Mouse (Mus musculus) MEL (cell line): Measurements from ENCODE around the gene Slc35e3.

Source experiments
- CHD1 ChIP-seq: IDR thresholded peaks from 2 replicates; pipeline ENCODE4 v1.6.1; 2012; ENCODE audit warnings: low read depth, mild to moderate bottlenecking, inconsistent platforms, low read length, improper control_type of control experiment
- CTCF ChIP-seq, 3 experiments: IDR thresholded peaks in 2 of 3; conservative IDR thresholded peaks in 1 of 3; 2 replicates each; pipeline ENCODE4 v1.5.1; 2011 to 2012; ENCODE audit warnings: low read length in 3 of 3, low read depth in 2 of 3, mild to moderate bottlenecking in 2 of 3, improper control_type of control experiment in 1 of 3, inconsistent platforms in 1 of 3, mixed read lengths in 1 of 3, moderate library complexity in 1 of 3; ENCODE audit not compliant: control insufficient read depth in 1 of 3, insufficient read depth in 1 of 3, poor library complexity in 1 of 3, severe bottlenecking in 1 of 3
- JUND ChIP-seq: IDR thresholded peaks from 2 replicates; pipeline ENCODE4 v1.6.1; 2011; ENCODE audit warnings: low read depth, mild to moderate bottlenecking, improper control_type of control experiment, low read length
- POLR2A ChIP-seq, 2 experiments: IDR thresholded peaks; 2 replicates each; pipeline ENCODE4 v1.6.1; 2011 to 2012; ENCODE audit warnings: low read length in 2 of 2, mild to moderate bottlenecking in 2 of 2, control low read depth in 1 of 2, improper control_type of control experiment in 1 of 2, low read depth in 1 of 2, moderate library complexity in 1 of 2; ENCODE audit not compliant: control insufficient read depth in 1 of 2, insufficient read depth in 1 of 2, poor library complexity in 1 of 2
- SIN3A ChIP-seq: IDR thresholded peaks from 2 replicates; pipeline ENCODE4 v1.6.1; 2012; ENCODE audit warnings: low read length, improper control_type of control experiment, inconsistent platforms
- TCF12 ChIP-seq: IDR thresholded peaks from 2 replicates; pipeline ENCODE4 v1.6.1; 2014; ENCODE audit warnings: low read depth, mild to moderate bottlenecking, inconsistent platforms, low read length, improper control_type of control experiment, moderate library complexity

DNA sequence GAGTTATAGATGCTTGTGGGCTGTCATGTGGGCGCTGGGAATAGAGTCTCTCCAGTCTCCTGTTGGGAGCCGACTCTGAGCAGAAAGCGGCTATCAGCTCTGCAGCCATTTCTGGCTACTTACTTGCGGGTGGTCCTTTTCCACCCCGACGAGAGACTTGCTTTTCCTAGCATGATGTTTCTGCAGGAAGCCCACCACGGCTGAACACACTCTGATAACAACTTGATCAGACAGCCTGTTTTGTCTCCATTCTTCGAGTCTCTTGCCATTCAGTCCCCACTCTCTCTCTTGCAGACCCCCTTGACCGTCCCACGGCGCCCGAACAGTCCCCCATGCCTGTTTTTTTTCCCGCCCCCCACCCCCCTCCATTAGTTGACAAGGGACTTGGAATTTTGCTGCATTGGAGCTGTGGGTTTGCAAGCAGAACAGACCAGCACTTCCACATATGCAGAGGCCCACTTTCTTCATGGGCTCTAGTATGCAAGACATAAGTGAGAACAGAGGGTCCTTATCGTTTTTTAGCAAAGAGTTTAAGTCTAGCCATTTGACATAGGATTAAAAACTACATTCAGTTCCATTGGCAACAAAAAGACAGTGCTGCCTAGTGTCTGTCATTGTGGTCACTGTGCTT, 13.1 kb downstream of the Slc35e3 start:
- TF ChIP-seq CTCF (IDR thresholded peaks at IDR 0.05 in 2 of 3, conservative IDR thresholded peaks at IDR 0.05 in 1 of 3; ENCODE audit: control insufficient read depth in 1 of 3, insufficient read depth in 1 of 3, low read depth in 2 of 3, low read length in 3 of 3, poor library complexity in 1 of 3, severe bottlenecking in 1 of 3) (no peak), POLR2A (IDR thresholded peaks at IDR 0.05; ENCODE audit: control insufficient read depth in 1 of 2, insufficient read depth in 1 of 2, low read depth in 1 of 2, low read length in 2 of 2, poor library complexity in 1 of 2) (no peak), TCF12 (no peak), CHD1 (no peak), JUND (no peak), SIN3A (no peak)
